Comparison of ENCODE assay signal across 13 mouse cellular contexts in genomic region chr11:120507611-120508289, GRCm38 (mm10). TPM values are rescaled to one million over a fixed set of nuclear protein-coding genes. Genes with fewer than 3 reads are reported as not detected.
A peak's percentile ranks its signal among the peaks of the same experiment; 100 is the strongest.
DNase-seq lines count a peak whose midpoint lies in the region; TF ChIP-seq lines count a peak whose summit lies in the region.
"Had no signal": no experiment of that assay in that cellular context is flagged by ENCODE, and none has a peak within 500 bp of the region (broad histone marks: within the 10 kb centered on the region; RNA-seq: fewer than 3 reads in every experiment).

No protein-coding gene starts in this region.

- no peak overlapping the region for H3ac ChIP-seq in myocyte (ENCODE audit: control insufficient read depth, insufficient read length)

- H3K36me3 ChIP-seq in MEL (ENCODE audit: control insufficient read depth in 1 of 2, insufficient read depth in 2 of 2, low read length in 2 of 2) (peaks cover 0 to 20% of the 10 kb centered on the region in 2 experiments; a peak in 2 of 4 replicates), myocyte (ENCODE audit: control insufficient read depth, insufficient read depth) (no peaks in the 10 kb centered on the region)
- H3K36me3 ChIP-seq: hindbrain, embryonic 15.5 days; liver, embryonic 15.5 days; midbrain, embryonic 15.5 days had no signal

- no peak overlapping the region for H3K4me3 ChIP-seq in MEL (ENCODE audit: control insufficient read depth in 1 of 2, insufficient read depth in 1 of 2, low read depth in 2 of 2, low read length in 2 of 2)
- H3K4me3 ChIP-seq in myocyte = no peak overlapping the region
- H3K4me3 ChIP-seq: hindbrain, embryonic 15.5 days; liver, embryonic 15.5 days; midbrain, embryonic 15.5 days had no signal

- peaks cover 21 to 29% of the 10 kb centered on the region in 2 experiments for H3K4me1 ChIP-seq in MEL (ENCODE audit: control insufficient read depth in 1 of 2, insufficient read depth in 2 of 2, low read length in 2 of 2)
- H3K4me1 ChIP-seq: hindbrain, embryonic 15.5 days had no signal

- TF ChIP-seq RAD21 in MEL (IDR thresholded peaks at IDR 0.05; ENCODE audit: low read depth, low read length) = no peak

- no peak overlapping the region for H3K27ac ChIP-seq in MEL (ENCODE audit: control insufficient read depth, low read depth, low read length)
- H3K27ac ChIP-seq: hindbrain, embryonic 15.5 days; liver, embryonic 15.5 days; midbrain, embryonic 15.5 days had no signal

- no peaks in the 10 kb centered on the region; the same call in 1 of the 2 replicates for H3K79me2 ChIP-seq in MEL (ENCODE audit: control insufficient read depth, insufficient read depth, low read length, poor library complexity)
- H3K79me2 ChIP-seq in myocyte (ENCODE audit: control insufficient read depth, insufficient read depth) = no peaks in the 10 kb centered on the region

- H3K9me3 ChIP-seq in MEL (replicated peaks; ENCODE audit: insufficient read depth, low read length) = no peaks in the 10 kb centered on the region
- H3K9me3 ChIP-seq: hindbrain, embryonic 15.5 days; liver, embryonic 15.5 days; midbrain, embryonic 15.5 days had no signal

- DNase-seq in 3T3-L1 (ENCODE audit: low read depth, low spot score) (peak; percentile 46), MEL (ENCODE audit: low read depth, low spot score) (no peak)
- peak; percentile 85 for DNase-seq in large intestine, adult 2 months (ENCODE audit: low read depth, low spot score)
- DNase-seq in thymus, postnatal 14 days = no peak
- DNase-seq in layer of hippocampus, postnatal 10 days (ENCODE audit: low spot score in 2 of 2) = no peak
- no peak for DNase-seq in gastrocnemius, postnatal 4 days (ENCODE audit: low spot score in 2 of 2)
- DNase-seq: layer of hippocampus, postnatal 36 days; left cerebral cortex, postnatal 4 days had no signal

- H3K4me2 ChIP-seq in myocyte (ENCODE audit: low read depth) = peak overlapping the region; percentile 52
- H3K4me2 ChIP-seq: hindbrain, embryonic 15.5 days; liver, embryonic 15.5 days; midbrain, embryonic 15.5 days had no signal

- no peak overlapping the region for H3K9ac ChIP-seq in MEL (ENCODE audit: control insufficient read depth, low read depth, low read length, poor library complexity, severe bottlenecking)
- H3K9ac ChIP-seq: hindbrain, embryonic 15.5 days; liver, embryonic 15.5 days; midbrain, embryonic 15.5 days had no signal

- no peak for TF ChIP-seq CTCF in MEL (IDR thresholded peaks at IDR 0.05 in 2 of 3, conservative IDR thresholded peaks at IDR 0.05 in 1 of 3; ENCODE audit: control insufficient read depth in 1 of 3, insufficient read depth in 1 of 3, low read depth in 2 of 3, low read length in 3 of 3, poor library complexity in 1 of 3, severe bottlenecking in 1 of 3)

- TF ChIP-seq POLR2A in MEL (IDR thresholded peaks at IDR 0.05; ENCODE audit: control insufficient read depth in 1 of 2, insufficient read depth in 1 of 2, low read depth in 1 of 2, low read length in 2 of 2, poor library complexity in 1 of 2) (no peak), myocyte (IDR thresholded peaks at IDR 0.05; ENCODE audit: insufficient read length, low read depth) (no peak)

- no peak for TF ChIP-seq EP300 in MEL (IDR thresholded peaks at IDR 0.05; ENCODE audit: low read depth in 1 of 2, low read length in 2 of 2)

- 36% methylated on average over 13 of the region's 13 CpGs for whole genome bisulfite sequencing in large intestine, adult 2 months

- H3K27me3 ChIP-seq in MEL (ENCODE audit: control insufficient read depth in 1 of 2, insufficient read depth in 2 of 2, low read length in 2 of 2) (no peaks in the 10 kb centered on the region; a peak in 1 of 4 replicates), myocyte (ENCODE audit: control insufficient read depth, insufficient read depth, insufficient read length) (no peaks in the 10 kb centered on the region)
- H3K27me3 ChIP-seq: hindbrain, embryonic 15.5 days; liver, embryonic 15.5 days; midbrain, embryonic 15.5 days; Patski had no signal

TF ChIP-seq in MEL, 35 proteins besides CTCF, POLR2A, EP300 and RAD21:
- TF ChIP-seq MYC (IDR thresholded peaks at IDR 0.05; ENCODE audit: low read depth, low read length) = no peak
- TF ChIP-seq POLR2AphosphoS2 (IDR thresholded peaks at IDR 0.05; ENCODE audit: low read length) = no peak
- no peak for TF ChIP-seq USF2 (IDR thresholded peaks at IDR 0.05; ENCODE audit: borderline replicate concordance in 1 of 2, insufficient read depth in 1 of 2, low read depth in 1 of 2, low read length in 2 of 2)
- TF ChIP-seq GATA1 (IDR thresholded peaks at IDR 0.05; ENCODE audit: low read depth, low read length) = 0 out of 2 replicates have a peak, but pooled peaks have one; percentile 22

TF ChIP-seq in myocyte, 11 proteins besides CTCF, POLR2A, EP300 and RAD21:
- TF ChIP-seq CEBPB (IDR thresholded peaks at IDR 0.05; ENCODE audit: insufficient read depth, poor library complexity, severe bottlenecking) (no peak), REST (IDR thresholded peaks at IDR 0.05; ENCODE audit: insufficient read depth, insufficient read length) (no peak), USF1 (IDR thresholded peaks at IDR 0.05; ENCODE audit: low read depth) (no peak), TCF12 (IDR thresholded peaks at IDR 0.05; ENCODE audit: insufficient read depth, poor library complexity, severe bottlenecking) (no peak), MAX (IDR thresholded peaks at IDR 0.05; ENCODE audit: low read depth) (no peak), MYOG (IDR thresholded peaks at IDR 0.05; ENCODE audit: control insufficient read depth in 1 of 3, insufficient read depth in 1 of 3, insufficient read length in 2 of 3, low read depth in 2 of 3) (no peak), SRF (IDR thresholded peaks at IDR 0.05; ENCODE audit: control insufficient read depth, insufficient read length, low read depth) (no peak), POLR2AphosphoS2 (IDR thresholded peaks at IDR 0.05; ENCODE audit: insufficient read length, low read depth) (no peak), E2F4 (IDR thresholded peaks at IDR 0.05; ENCODE audit: insufficient read depth) (no peak)
TF ChIP-seq in myocyte: peak in this region for 0.

RNA-seq across cellular contexts. Expression of gene Slc25a10, which starts 16.1 kb away (rescaled TPM):
- total RNA-seq in MEL (2012; rRNA removed) = 40.4 and 52.0 TPM in 2 replicates
- polyA plus RNA-seq in MEL (2012; ENCODE audit: insufficient read depth in 1 of 2, insufficient read length in 2 of 2, low read depth in 1 of 2, low replicate concordance in 2 of 2, missing spikeins in 1 of 2) = 10 to 100 TPM in 1 of 2 experiments, not detected in 1; 53.6 TPM
- 287 and 345 TPM in 2 replicates for polyA plus RNA-seq in large intestine, adult 2 months (2012; rRNA removed)
- polyA plus RNA-seq in myocyte (2012; fragmentation: generic; extraction: Trizol) = 43.8 TPM
- total RNA-seq in layer of hippocampus, postnatal 10 days (2021) = 10 to 100 TPM; 24.5 to 25.8 TPM
- total RNA-seq in gastrocnemius, postnatal 4 days (2021) = 10 to 100 TPM; 19.6 to 20.0 TPM

RNA-seq across cellular contexts. Expression of gene Gcgr, which starts 22.7 kb away (rescaled TPM):
- not detected in 2 replicates for total RNA-seq in MEL (2012; rRNA removed)
- not detected for polyA plus RNA-seq in MEL (2012; ENCODE audit: insufficient read depth in 1 of 2, insufficient read length in 2 of 2, low read depth in 1 of 2, low replicate concordance in 2 of 2, missing spikeins in 1 of 2)
- polyA plus RNA-seq in large intestine, adult 2 months (2012; rRNA removed) = 0.90 and 1.1 TPM in 2 replicates
- 0.05 TPM for polyA plus RNA-seq in myocyte (2012; fragmentation: generic; extraction: Trizol)
- under 1 TPM in 1 of 2 experiments, not detected in 1; 0.18 TPM for total RNA-seq in layer of hippocampus, postnatal 10 days (2021)
- under 1 TPM in 1 of 2 experiments, not detected in 1; 0.26 TPM for total RNA-seq in gastrocnemius, postnatal 4 days (2021)
- polyA plus RNA-seq: Patski had no signal

RNA-seq across cellular contexts. Expression of gene Mrpl12, which starts 23.3 kb away (rescaled TPM):
- total RNA-seq in MEL (2012; rRNA removed) = 401 and 457 TPM in 2 replicates
- 100 to 1,000 TPM; 374 to 461 TPM for polyA plus RNA-seq in MEL (2012; ENCODE audit: insufficient read depth in 1 of 2, insufficient read length in 2 of 2, low read depth in 1 of 2, low replicate concordance in 2 of 2, missing spikeins in 1 of 2)
- 139 and 148 TPM in 2 replicates for polyA plus RNA-seq in large intestine, adult 2 months (2012; rRNA removed)
- polyA plus RNA-seq in myocyte (2012; fragmentation: generic; extraction: Trizol) = 218 TPM
- 10 to 100 TPM; 76.4 to 82.3 TPM for total RNA-seq in layer of hippocampus, postnatal 10 days (2021)
- 100 to 1,000 TPM; 116 to 122 TPM for total RNA-seq in gastrocnemius, postnatal 4 days (2021)

RNA-seq across cellular contexts. Expression of gene Arl16, which starts 40.3 kb away (rescaled TPM):
- 19.8 and 20.8 TPM in 2 replicates for total RNA-seq in MEL (2012; rRNA removed)
- polyA plus RNA-seq in MEL (2012; ENCODE audit: insufficient read depth in 1 of 2, insufficient read length in 2 of 2, low read depth in 1 of 2, low replicate concordance in 2 of 2, missing spikeins in 1 of 2) (10 to 100 TPM in 1 of 2 experiments, not detected in 1; 20.0 TPM), myocyte (2012; fragmentation: generic; extraction: Trizol) (15.6 TPM)
- 16.8 and 18.8 TPM in 2 replicates for polyA plus RNA-seq in large intestine, adult 2 months (2012; rRNA removed)
- total RNA-seq in layer of hippocampus, postnatal 10 days (2021) = 10 to 100 TPM; 57.9 to 61.5 TPM
- 10 to 100 TPM; 20.8 to 23.8 TPM for total RNA-seq in gastrocnemius, postnatal 4 days (2021)

RNA-seq across cellular contexts. Expression of gene Mcrip1, which starts 41.8 kb away (rescaled TPM):
- total RNA-seq in MEL (2012; rRNA removed) = 27.2 and 36.6 TPM in 2 replicates
- 10 to 100 TPM in 1 of 2 experiments, not detected in 1; 83.5 TPM for polyA plus RNA-seq in MEL (2012; ENCODE audit: insufficient read depth in 1 of 2, insufficient read length in 2 of 2, low read depth in 1 of 2, low replicate concordance in 2 of 2, missing spikeins in 1 of 2)
- 36.6 and 46.6 TPM in 2 replicates for polyA plus RNA-seq in large intestine, adult 2 months (2012; rRNA removed)
- polyA plus RNA-seq in myocyte (2012; fragmentation: generic; extraction: Trizol) = 237 TPM
- total RNA-seq in layer of hippocampus, postnatal 10 days (2021) = 100 to 1,000 TPM in 1 of 2 experiments, 10 to 100 TPM in 1; 95.4 to 107 TPM
- 10 to 100 TPM; 74.0 to 81.3 TPM for total RNA-seq in gastrocnemius, postnatal 4 days (2021)

Comparison
In these comparisons a context has a peak if more than half of its experiments do, and no peak if none do; other contexts are left out.
1. DNase-seq: peak in 3T3-L1 (single experiment) and large intestine, adult 2 months (single experiment); none in MEL (single experiment), thymus, postnatal 14 days (single experiment), layer of hippocampus, postnatal 10 days (0 of 2) and gastrocnemius, postnatal 4 days (0 of 2).